Mouse (Mus musculus) bone marrow macrophage, adult 2 months (primary cell): ENCODE data around the gene Gna15.

Experiments
- CTCF ChIP-seq: IDR thresholded peaks from 2 replicates; pipeline ENCODE4 v1.5.1; 2012; ENCODE audit warnings: low read depth, mild to moderate bottlenecking, low read length, moderate library complexity
- POLR2A ChIP-seq: IDR thresholded peaks from 2 replicates; pipeline ENCODE4 v1.6.1; 2012; ENCODE audit warnings: mild to moderate bottlenecking, low read depth, low read length, borderline replicate concordance

GRCm38 (mm10) chr10:81551597-81552102 lies 27.6 kb upstream of the Gna15 start:
- TF ChIP-seq CTCF (peak; percentile 100), POLR2A (no peak)
